Mouse (Mus musculus) heart, embryonic 10.5 days (tissue): Measurements from ENCODE around the gene Dmrtb1. TPM values are rescaled to one million over a fixed set of nuclear protein-coding genes. Genes with fewer than 3 reads are reported as not detected.

Source experiments
- DNase-seq: peaks from one replicate; pipeline ENCODE4 v3.0.0-alpha.2; 2017; ENCODE audit warnings: low spot score
- H3K27ac ChIP-seq: fragments of 300-500 bp; sonication (generic); 2 replicates; pipeline ENCODE4 v1.5.1; 2016; ENCODE audit warnings: mild to moderate bottlenecking
- H3K27me3 ChIP-seq: fragments of 300-500 bp; sonication (generic); 2 replicates; pipeline ENCODE4 v1.6.1; 2016; ENCODE audit warnings: mild to moderate bottlenecking; ENCODE audit not compliant: poor library complexity, insufficient read depth, severe bottlenecking
- H3K36me3 ChIP-seq: fragments of 300-500 bp; sonication (generic); 2 replicates; pipeline ENCODE4 v1.6.1; 2016; ENCODE audit warnings: mild to moderate bottlenecking, moderate library complexity
- H3K4me1 ChIP-seq: fragments of 300-500 bp; sonication (generic); 2 replicates; pipeline ENCODE4 v1.6.1; 2016; ENCODE audit warnings: mild to moderate bottlenecking
- H3K4me3 ChIP-seq: fragments of 300-500 bp; sonication (generic); 2 replicates; pipeline ENCODE4 v1.5.1; 2016; ENCODE audit warnings: mild to moderate bottlenecking, moderate library complexity
- H3K9me3 ChIP-seq: fragments of 300-500 bp; sonication (generic); 2 replicates; pipeline ENCODE4 v1.6.1; 2016; ENCODE audit warnings: mild to moderate bottlenecking, moderate library complexity
- WGBS: fragments of 180-500 bp; shearing (Covaris S2); methylation state at CpG from one replicate; pipeline ENCODE4 v1.1.7; 2016; 5-methylcytosine and 5-hydroxymethylcytosine counted together
- polyA plus RNA-seq: library from polyadenylated mRNA; unstranded; fragments of >200 nt; fragmentation: Nextera tagmentation; extraction: Ambion mirVana; gene quantifications from 2 replicates; pipeline ENCODE4 v1.2.1, GENCODE M21; 2016

The Dmrtb1 gene
- polyA plus RNA-seq, 1 experiment from 2014 or later, result 0.25 TPM

DNA sequence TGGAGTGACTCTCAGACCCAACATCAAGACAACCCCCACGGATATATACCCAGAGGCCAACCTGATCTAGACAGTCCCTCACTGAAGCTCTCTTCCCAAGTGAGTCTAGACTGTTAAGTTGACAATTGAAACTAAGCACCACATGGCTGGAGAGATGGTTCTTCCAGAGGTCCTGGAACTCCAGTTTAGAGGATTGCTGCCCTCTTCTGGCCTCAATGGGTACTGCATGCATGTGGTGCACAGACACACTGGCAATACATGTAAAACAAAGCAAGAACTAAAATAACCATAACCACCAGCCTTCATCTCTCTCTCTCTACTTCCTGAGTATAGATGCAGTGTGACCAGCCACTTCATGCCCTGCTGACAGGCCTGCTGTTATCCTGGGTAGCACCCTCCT lies 20.2 kb upstream of the Dmrtb1 start:
- Histone ChIP-seq H3K36me3 (no peaks in the 10 kb centered on the region), H3K9me3 (no peaks in the 10 kb centered on the region), H3K4me3 (no peak overlapping the region), H3K27ac (no peak overlapping the region), H3K27me3 (0 out of 2 replicates have a peak, but pooled peaks cover 3% of the 10 kb centered on the region), H3K4me1 (no peaks in the 10 kb centered on the region)
- no peak for DNase-seq
- 79% methylated on average over 1 of the region's 1 CpGs for WGBS

- no peaks in the 10 kb centered on the region for H3K27me3 ChIP-seq
- DNase-seq, result no peak
- H3K36me3 ChIP-seq, result no peaks in the 10 kb centered on the region
- no peak overlapping the region for H3K4me3 ChIP-seq
- H3K9me3 ChIP-seq, result no peaks in the 10 kb centered on the region
- WGBS, result 79% methylated on average over 11 of the region's 11 CpGs
- H3K27ac ChIP-seq, result no peak overlapping the region
- H3K4me1 ChIP-seq, result no peaks in the 10 kb centered on the region
Observed at GRCm38 (mm10) chr4:107701679-107702078, 17.6 kb upstream of the Dmrtb1 start.

GRCm38 (mm10) chr4:107701116-107701515 lies 17.1 kb upstream of the Dmrtb1 start:
- Histone ChIP-seq H3K4me1 (no peaks in the 10 kb centered on the region), H3K36me3 (no peaks in the 10 kb centered on the region), H3K4me3 (no peak overlapping the region), H3K27me3 (no peaks in the 10 kb centered on the region), H3K9me3 (no peaks in the 10 kb centered on the region), H3K27ac (no peak overlapping the region)
- 33% methylated on average over 11 of the region's 11 CpGs for WGBS
- no peak for DNase-seq

DNA sequence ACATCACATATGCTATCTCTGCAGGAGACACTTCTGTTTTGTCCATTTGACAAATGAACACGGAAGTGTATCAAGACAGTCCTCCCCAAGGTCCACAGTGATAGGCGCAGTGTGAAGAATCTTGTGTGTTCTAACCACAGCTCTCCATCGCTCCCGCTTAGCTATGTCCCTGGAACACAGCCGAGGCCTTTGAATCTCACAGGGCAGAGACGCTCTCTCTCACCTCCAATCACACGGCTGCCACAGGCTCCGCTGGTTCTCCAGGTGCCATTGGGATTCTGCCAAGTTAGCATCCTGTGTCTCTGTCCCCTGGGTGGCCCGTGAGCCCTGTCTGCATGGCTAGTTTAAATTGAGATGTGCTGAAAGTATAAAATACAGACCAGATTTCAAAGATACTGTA lies 15.2 kb upstream of the Dmrtb1 start:
- Histone ChIP-seq H3K4me3 (no peak overlapping the region), H3K9me3 (no peaks in the 10 kb centered on the region), H3K27ac (no peak overlapping the region), H3K4me1 (no peaks in the 10 kb centered on the region), H3K36me3 (no peaks in the 10 kb centered on the region), H3K27me3 (no peaks in the 10 kb centered on the region)
- no peak for DNase-seq
- 85% methylated on average over 9 of the region's 9 CpGs for WGBS

DNA sequence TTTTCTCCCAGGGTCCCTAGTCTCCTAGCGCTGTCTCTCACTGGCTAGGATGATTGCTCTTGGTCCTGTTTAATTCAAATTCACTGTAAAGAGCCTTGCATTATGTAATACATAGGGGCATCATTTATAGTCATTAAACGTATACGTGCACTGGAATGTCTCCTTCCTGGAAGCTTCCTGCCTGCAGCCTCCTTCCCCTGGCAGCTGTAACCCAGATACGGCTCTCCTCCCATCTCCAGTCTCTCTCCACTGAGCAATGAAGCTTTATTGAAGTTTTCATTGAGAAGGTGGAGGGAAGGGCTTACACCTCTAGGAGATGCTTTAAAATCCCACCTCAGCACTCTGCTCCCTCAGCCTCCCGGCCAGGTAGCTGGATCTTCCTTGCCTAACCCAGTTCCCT lies 9.8 kb upstream of the Dmrtb1 start:
- 65% methylated on average over 5 of the region's 5 CpGs for WGBS
- Histone ChIP-seq H3K4me1 (no peaks in the 10 kb centered on the region), H3K27ac (no peak overlapping the region), H3K27me3 (0 out of 2 replicates have a peak, but pooled peaks cover 3% of the 10 kb centered on the region), H3K4me3 (no peak overlapping the region), H3K9me3 (no peaks in the 10 kb centered on the region), H3K36me3 (no peaks in the 10 kb centered on the region)
- DNase-seq, result no peak

GRCm38 (mm10) chr4:107688213-107688612 lies 4.2 kb upstream of the Dmrtb1 start:
- no peaks in the 10 kb centered on the region for H3K9me3 ChIP-seq
- no peaks in the 10 kb centered on the region for H3K36me3 ChIP-seq
- H3K27me3 ChIP-seq, result peaks cover 12% of the 10 kb centered on the region
- peak overlapping the region; percentile 39 for H3K4me3 ChIP-seq
- H3K4me1 ChIP-seq, result peaks cover 23% of the 10 kb centered on the region
- WGBS, result 5% methylated on average over 11 of the region's 11 CpGs
- no peak for DNase-seq
- H3K27ac ChIP-seq, result peak overlapping the region; percentile 38

DNA sequence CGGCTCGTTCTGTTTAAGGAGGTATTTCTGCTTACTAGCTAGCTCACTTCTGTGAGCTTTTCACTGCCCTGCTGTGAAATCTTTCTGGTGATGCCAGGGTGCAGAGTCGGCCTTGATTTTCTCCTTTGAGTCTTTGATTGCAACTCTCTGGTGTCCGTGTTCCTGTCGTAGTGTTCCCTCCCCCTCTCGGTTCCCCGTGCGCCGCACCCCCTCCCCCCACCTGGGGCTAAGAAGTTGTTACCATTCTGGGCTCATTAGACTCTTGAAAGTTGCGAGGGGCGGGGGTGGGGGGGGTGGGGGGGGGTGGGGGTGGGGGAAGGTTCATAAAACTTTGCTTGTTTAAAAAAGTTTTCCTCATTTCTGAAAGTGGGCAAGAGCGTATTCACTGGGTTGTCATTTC lies 3.1 kb upstream of the Dmrtb1 start:
- 21% methylated on average over 12 of the region's 12 CpGs for WGBS
- peaks cover 15% of the 10 kb centered on the region for H3K27me3 ChIP-seq
- no peak for DNase-seq
- H3K27ac ChIP-seq, result peak overlapping the region; percentile 56; the same call in 1 of the 2 replicates
- H3K4me1 ChIP-seq, result peaks cover 23% of the 10 kb centered on the region
- H3K9me3 ChIP-seq, result no peaks in the 10 kb centered on the region
- H3K4me3 ChIP-seq, result no peak overlapping the region
- no peaks in the 10 kb centered on the region for H3K36me3 ChIP-seq

DNA sequence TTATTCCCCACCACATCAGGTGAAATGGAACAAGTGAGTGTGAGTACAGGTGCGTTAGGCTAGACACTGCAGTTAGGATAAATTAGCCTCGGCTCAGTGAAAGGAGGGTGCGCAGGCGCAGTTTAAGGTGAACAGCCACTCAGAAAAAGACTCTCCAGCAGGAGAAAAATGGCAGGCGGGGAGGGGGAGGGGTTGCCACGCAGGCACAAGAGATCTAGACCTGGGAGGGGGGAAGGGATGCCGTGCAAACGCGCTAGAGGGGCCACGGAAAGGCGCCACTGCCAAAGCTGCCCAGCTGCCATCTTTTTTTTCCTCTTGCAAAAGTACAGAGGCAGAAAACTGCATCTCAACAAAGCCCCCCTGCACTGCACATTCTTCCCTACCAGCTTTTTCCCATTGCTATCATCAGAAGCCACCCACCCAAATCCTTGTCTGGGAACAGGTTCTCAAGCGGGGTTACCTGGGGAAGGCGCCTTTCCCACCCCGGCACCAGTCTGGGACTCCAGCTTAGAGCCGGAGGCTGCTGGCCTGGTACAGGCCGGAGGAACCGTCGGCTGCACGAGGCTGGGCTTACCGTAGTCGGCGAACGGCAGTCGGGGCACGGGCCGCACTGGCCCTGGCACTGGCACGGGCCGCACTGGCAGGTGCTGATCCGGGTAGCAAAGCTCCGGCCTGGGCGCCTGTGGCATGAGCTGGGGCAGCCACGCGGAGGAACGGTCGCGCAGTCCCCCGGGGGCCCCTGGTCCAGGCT lies 849 bp downstream of the Dmrtb1 start:
- Histone ChIP-seq H3K27ac (no peak overlapping the region), H3K36me3 (no peaks in the 10 kb centered on the region), H3K9me3 (no peaks in the 10 kb centered on the region), H3K4me3 (no peak overlapping the region), H3K27me3 (peaks cover 37% of the 10 kb centered on the region), H3K4me1 (peaks cover 47% of the 10 kb centered on the region)
- WGBS, result 79% methylated on average over 37 of the region's 37 CpGs
- no peak for DNase-seq

DNA sequence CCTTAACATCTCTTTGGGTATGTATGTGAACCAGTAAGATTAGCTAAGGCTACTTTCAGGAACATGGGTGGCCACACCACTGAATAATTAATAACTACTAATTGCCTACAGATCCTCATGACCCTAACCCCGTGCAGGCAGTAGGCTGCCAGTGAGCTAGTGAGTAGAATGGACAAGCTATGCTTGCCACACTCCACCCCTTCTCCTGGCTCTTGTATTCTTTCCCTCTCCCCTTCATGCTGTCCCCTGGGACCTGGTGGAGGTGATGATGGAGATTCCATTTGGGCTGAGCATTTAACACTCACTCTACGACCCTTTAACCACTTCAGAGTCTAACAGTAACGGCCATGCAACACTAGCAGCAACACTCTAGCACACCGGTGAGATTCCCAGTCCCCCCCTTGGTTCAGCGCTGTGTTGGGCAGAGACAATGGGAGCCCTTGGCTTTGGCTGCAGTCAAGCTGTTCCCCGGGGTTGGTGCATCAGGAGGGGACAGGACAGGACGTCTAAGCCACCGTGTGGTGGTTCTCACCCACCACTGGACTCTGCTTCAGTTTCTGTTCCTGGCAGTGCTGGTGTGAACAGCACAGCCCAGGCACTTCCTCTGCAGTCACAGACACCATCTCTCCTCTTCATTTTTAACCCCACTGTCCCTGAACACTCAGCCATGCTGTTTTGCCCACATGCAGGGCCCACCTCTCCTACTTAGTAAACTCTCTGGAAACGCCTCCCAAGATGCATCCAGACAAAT lies 2.8 kb downstream of the Dmrtb1 start:
- peaks cover 47% of the 10 kb centered on the region for H3K27me3 ChIP-seq
- H3K9me3 ChIP-seq, result no peaks in the 10 kb centered on the region
- H3K4me3 ChIP-seq, result no peak overlapping the region
- H3K27ac ChIP-seq, result no peak overlapping the region
- peaks cover 34% of the 10 kb centered on the region for H3K4me1 ChIP-seq
- no peak for DNase-seq
- 40% methylated on average over 9 of the region's 9 CpGs for WGBS
- no peaks in the 10 kb centered on the region for H3K36me3 ChIP-seq

GRCm38 (mm10) chr4:107680311-107681098 lies 3.5 kb downstream of the Dmrtb1 start:
- Histone ChIP-seq H3K9me3 (no peaks in the 10 kb centered on the region), H3K36me3 (no peaks in the 10 kb centered on the region), H3K27ac (peak overlapping the region; percentile 70), H3K4me1 (peaks cover 34% of the 10 kb centered on the region), H3K4me3 (no peak overlapping the region), H3K27me3 (peaks cover 55% of the 10 kb centered on the region)
- DNase-seq, result no peak
- 31% methylated on average over 15 of the region's 15 CpGs for WGBS

DNA sequence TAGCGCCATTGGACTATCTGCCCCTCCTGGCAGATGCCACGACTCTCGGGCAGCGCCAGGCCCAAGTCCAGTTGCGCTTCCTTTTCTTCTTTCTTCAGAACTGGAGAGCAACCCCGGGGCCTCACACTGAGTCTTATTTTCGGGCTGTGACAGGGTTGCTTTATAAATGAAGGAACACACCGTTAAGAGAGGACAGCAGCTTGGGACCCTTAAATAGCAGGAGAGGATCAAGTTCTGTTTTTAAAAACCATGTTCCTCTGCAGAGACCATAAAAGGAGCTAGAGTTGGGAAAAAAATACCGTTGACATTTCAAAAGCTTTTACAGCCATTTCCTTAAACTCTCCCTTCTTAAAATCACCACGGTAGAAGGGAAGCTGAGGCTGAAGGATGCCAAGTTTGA lies 8.4 kb downstream of the Dmrtb1 start:
- Histone ChIP-seq H3K4me1 (peaks cover 22% of the 10 kb centered on the region), H3K4me3 (no peak overlapping the region), H3K27me3 (peaks cover 72% of the 10 kb centered on the region), H3K27ac (no peak overlapping the region), H3K9me3 (no peaks in the 10 kb centered on the region), H3K36me3 (no peaks in the 10 kb centered on the region)
- DNase-seq, result no peak
- 64% methylated on average over 10 of the region's 10 CpGs for WGBS

DNA sequence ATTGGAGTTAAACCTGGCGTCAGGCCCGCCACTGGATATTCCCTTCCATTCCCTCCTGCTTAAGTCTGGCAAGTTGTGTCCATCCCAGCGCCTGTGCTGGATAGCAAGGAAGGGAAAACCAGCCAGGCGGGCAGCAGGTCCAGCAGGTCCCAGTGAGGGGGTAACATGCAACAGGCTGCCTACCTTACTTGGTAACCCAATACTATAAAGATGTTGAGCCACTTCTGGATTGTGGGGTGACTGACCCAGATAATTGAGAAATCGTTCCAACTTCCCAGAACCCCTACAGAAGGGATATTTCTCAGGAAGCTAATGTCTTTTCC lies 9.7 kb downstream of the Dmrtb1 start:
- Histone ChIP-seq H3K27me3 (peaks cover 72% of the 10 kb centered on the region), H3K4me3 (no peak overlapping the region)
- WGBS, result 33% methylated on average over 5 of the region's 5 CpGs

More for the DNA sequence above, 9.7 kb downstream of the Dmrtb1 start:
- Histone ChIP-seq H3K4me1 (peaks cover 8% of the 10 kb centered on the region; the same call in 1 of the 2 replicates), H3K27ac (no peak overlapping the region), H3K9me3 (no peaks in the 10 kb centered on the region), H3K36me3 (no peaks in the 10 kb centered on the region)
- no peak for DNase-seq
